Mouse (Mus musculus): ENCODE measurements around the gene Krt4. TPM values are rescaled to one million over a fixed set of nuclear protein-coding genes. Genes with fewer than 3 reads are reported as not detected.

Krt4 gene
- polyA plus RNA-seq, 1 experiment from 2014 or later: 2.9 TPM

- peak; percentile 46 for DNase-seq (ENCODE audit: low spot score)
- H3K4me2 ChIP-seq (replicated peaks; ENCODE audit: low read depth, low read length): peak overlapping the region; percentile 50
- H3K27ac ChIP-seq (ENCODE audit: low read length): no peak overlapping the region
- peak; percentile 57; the same call in 1 of the 2 replicates for ATAC-seq
- no peak overlapping the region; the same call in 1 of the 2 replicates for H3K9ac ChIP-seq (replicated peaks; ENCODE audit: low read depth)
- no peak for TF ChIP-seq EP300 (IDR thresholded peaks at IDR 0.05)
- no peak for TF ChIP-seq CTCF (IDR thresholded peaks at IDR 0.05)
- 0 out of 2 replicates have a peak, but pooled peaks cover 6% of the 10 kb centered on the region for H3K4me1 ChIP-seq (ENCODE audit: insufficient read depth, low read depth, low read length)
- 4% methylated on average over 17 of the region's 17 CpGs for WGBS
- peak overlapping the region; percentile 12; the same call in 1 of the 2 replicates for H3K4me3 ChIP-seq (ENCODE audit: low read depth, low read length)
- H3K27me3 ChIP-seq (replicated peaks; ENCODE audit: insufficient read depth, low read length): no peaks in the 10 kb centered on the region
- no peaks in the 10 kb centered on the region for H3K9me3 ChIP-seq (ENCODE audit: low read length)
- H3K36me3 ChIP-seq (ENCODE audit: insufficient read depth, low read length): no peaks in the 10 kb centered on the region
Measured at GRCm38 (mm10) chr15:101929666-101930065, 5.1 kb upstream of the Krt4 start.

GRCm38 (mm10) chr15:101929087-101929486, 4.6 kb upstream of the Krt4 start:
- Histone ChIP-seq H3K4me3 (ENCODE audit: low read depth, low read length) (no peak overlapping the region), H3K27ac (ENCODE audit: low read length) (no peak overlapping the region), H3K4me1 (ENCODE audit: insufficient read depth, low read depth, low read length) (0 out of 2 replicates have a peak, but pooled peaks cover 6% of the 10 kb centered on the region), H3K9me3 (ENCODE audit: low read length) (no peaks in the 10 kb centered on the region), H3K27me3 (replicated peaks; ENCODE audit: insufficient read depth, low read length) (no peaks in the 10 kb centered on the region), H3K4me2 (replicated peaks; ENCODE audit: low read depth, low read length) (peak overlapping the region; percentile 50; the same call in 1 of the 2 replicates), H3K9ac (replicated peaks; ENCODE audit: low read depth) (no peak overlapping the region), H3K36me3 (ENCODE audit: insufficient read depth, low read length) (no peaks in the 10 kb centered on the region)
- ATAC-seq (no peak), DNase-seq (ENCODE audit: low spot score) (no peak)
- TF ChIP-seq CTCF (IDR thresholded peaks at IDR 0.05) (no peak), EP300 (IDR thresholded peaks at IDR 0.05) (no peak)
- WGBS: 22% methylated on average over 9 of the region's 9 CpGs

GRCm38 (mm10) chr15:101927340-101928080, 3.0 kb upstream of the Krt4 start:
- ATAC-seq (no peak), DNase-seq (ENCODE audit: low spot score) (no peak)
- Histone ChIP-seq H3K4me1 (ENCODE audit: insufficient read depth, low read depth, low read length) (0 out of 2 replicates have a peak, but pooled peaks cover 6% of the 10 kb centered on the region), H3K9me3 (ENCODE audit: low read length) (no peaks in the 10 kb centered on the region), H3K9ac (replicated peaks; ENCODE audit: low read depth) (no peak overlapping the region), H3K27me3 (replicated peaks; ENCODE audit: insufficient read depth, low read length) (no peaks in the 10 kb centered on the region), H3K27ac (ENCODE audit: low read length) (no peak overlapping the region), H3K4me3 (ENCODE audit: low read depth, low read length) (no peak overlapping the region), H3K4me2 (replicated peaks; ENCODE audit: low read depth, low read length) (no peak overlapping the region), H3K36me3 (ENCODE audit: insufficient read depth, low read length) (no peaks in the 10 kb centered on the region)
- TF ChIP-seq CTCF (IDR thresholded peaks at IDR 0.05) (no peak), EP300 (IDR thresholded peaks at IDR 0.05) (no peak)
- WGBS: 55% methylated on average over 12 of the region's 12 CpGs

- H3K4me3 ChIP-seq (ENCODE audit: low read depth, low read length): no peak overlapping the region
- H3K4me2 ChIP-seq (replicated peaks; ENCODE audit: low read depth, low read length): no peak overlapping the region
- WGBS: 58% methylated on average over 1 of the region's 1 CpGs
- ATAC-seq (no peak), DNase-seq (ENCODE audit: low spot score) (no peak)
- H3K27me3 ChIP-seq (replicated peaks; ENCODE audit: insufficient read depth, low read length): no peaks in the 10 kb centered on the region
- 0 out of 2 replicates have a peak, but pooled peaks cover 5% of the 10 kb centered on the region for H3K4me1 ChIP-seq (ENCODE audit: insufficient read depth, low read depth, low read length)
- no peak overlapping the region for H3K9ac ChIP-seq (replicated peaks; ENCODE audit: low read depth)
- no peak overlapping the region for H3K27ac ChIP-seq (ENCODE audit: low read length)
- TF ChIP-seq EP300 (IDR thresholded peaks at IDR 0.05): no peak
- no peak for TF ChIP-seq CTCF (IDR thresholded peaks at IDR 0.05)
- no peaks in the 10 kb centered on the region for H3K36me3 ChIP-seq (ENCODE audit: insufficient read depth, low read length)
- no peaks in the 10 kb centered on the region for H3K9me3 ChIP-seq (ENCODE audit: low read length)
Measured at GRCm38 (mm10) chr15:101925041-101925440, 506 bp upstream of the Krt4 start.

- no peak overlapping the region for H3K4me3 ChIP-seq (ENCODE audit: low read depth, low read length)
- H3K27me3 ChIP-seq (replicated peaks; ENCODE audit: insufficient read depth, low read length): no peaks in the 10 kb centered on the region
- no peak for DNase-seq (ENCODE audit: low spot score)
- no peak for ATAC-seq
- H3K4me2 ChIP-seq (replicated peaks; ENCODE audit: low read depth, low read length): no peak overlapping the region
- no peaks in the 10 kb centered on the region for H3K36me3 ChIP-seq (ENCODE audit: insufficient read depth, low read length)
- H3K4me1 ChIP-seq (ENCODE audit: insufficient read depth, low read depth, low read length): no peaks in the 10 kb centered on the region
- no peak overlapping the region for H3K27ac ChIP-seq (ENCODE audit: low read length)
- 87% methylated on average over 2 of the region's 2 CpGs for WGBS
- no peak overlapping the region for H3K9ac ChIP-seq (replicated peaks; ENCODE audit: low read depth)
- H3K9me3 ChIP-seq (ENCODE audit: low read length): no peaks in the 10 kb centered on the region
- TF ChIP-seq CTCF (IDR thresholded peaks at IDR 0.05): no peak
- TF ChIP-seq EP300 (IDR thresholded peaks at IDR 0.05): no peak
Measured at GRCm38 (mm10) chr15:101922296-101922695, 2.2 kb downstream of the Krt4 start.

GRCm38 (mm10) chr15:101916072-101916471, 8.5 kb downstream of the Krt4 start:
- no peak for DNase-seq (ENCODE audit: low spot score)
- Histone ChIP-seq H3K4me1 (ENCODE audit: insufficient read depth, low read depth, low read length) (no peaks in the 10 kb centered on the region), H3K36me3 (ENCODE audit: insufficient read depth, low read length) (no peaks in the 10 kb centered on the region), H3K27ac (ENCODE audit: low read length) (no peak overlapping the region), H3K9ac (replicated peaks; ENCODE audit: low read depth) (no peak overlapping the region), H3K4me3 (ENCODE audit: low read depth, low read length) (no peak overlapping the region), H3K4me2 (replicated peaks; ENCODE audit: low read depth, low read length) (no peak overlapping the region), H3K9me3 (ENCODE audit: low read length) (no peaks in the 10 kb centered on the region), H3K27me3 (replicated peaks; ENCODE audit: insufficient read depth, low read length) (no peaks in the 10 kb centered on the region)
- WGBS: 55% methylated on average over 2 of the region's 2 CpGs
- no peak for ATAC-seq
- TF ChIP-seq EP300 (IDR thresholded peaks at IDR 0.05): no peak
- TF ChIP-seq CTCF (IDR thresholded peaks at IDR 0.05): no peak

Data from lung, postnatal 0 days (tissue).